Mouse (Mus musculus) kidney, embryonic 14.5 days (tissue): ENCODE measurements around the gene Enpp3. TPM values are rescaled to one million over a fixed set of nuclear protein-coding genes. Genes with fewer than 3 reads are reported as not detected.

Experiments used
- ATAC-seq: fragments of 200-750 bp; cut with Nextera tagmentation; 2 replicates; pipeline ENCODE4 v1.8.0; 2017; ENCODE audit warnings: moderate number of reproducible peaks, mild to moderate bottlenecking, moderate TSS enrichment, moderate library complexity; ENCODE audit not compliant: low FRiP score, low TSS enrichment
- H3K27ac ChIP-seq: fragments of 300-500 bp; sonication (generic); 2 replicates; pipeline ENCODE4 v1.5.1; 2014; ENCODE audit warnings: low read depth, mild to moderate bottlenecking, low read length, moderate library complexity, mixed read lengths
- H3K27me3 ChIP-seq: fragments of 300-500 bp; sonication (generic); 2 replicates; pipeline ENCODE4 v1.6.1; 2014; ENCODE audit warnings: mild to moderate bottlenecking, low read length; ENCODE audit not compliant: control insufficient read depth, insufficient read depth
- H3K36me3 ChIP-seq: fragments of 300-500 bp; sonication (generic); 2 replicates; pipeline ENCODE4 v1.6.1; 2014; ENCODE audit warnings: low read length, mixed read lengths; ENCODE audit not compliant: control insufficient read depth, insufficient read depth
- H3K4me1 ChIP-seq: fragments of 300-500 bp; sonication (generic); 2 replicates; pipeline ENCODE4 v1.6.1; 2014; ENCODE audit warnings: low read length, mixed read lengths; ENCODE audit not compliant: control insufficient read depth, insufficient read depth
- H3K4me2 ChIP-seq: fragments of 300-500 bp; sonication (generic); replicated peaks from 2 replicates; pipeline ENCODE4 v1.6.1; 2014; ENCODE audit warnings: low read depth, mild to moderate bottlenecking, low read length
- H3K4me3 ChIP-seq: fragments of 300-500 bp; sonication (generic); 2 replicates; pipeline ENCODE4 v1.5.1; 2014; ENCODE audit warnings: mild to moderate bottlenecking, low read length
- H3K9ac ChIP-seq: fragments of 300-500 bp; sonication (generic); 2 replicates; pipeline ENCODE4 v1.6.1; 2014; ENCODE audit warnings: low read depth, mild to moderate bottlenecking, low read length, moderate library complexity
- H3K9me3 ChIP-seq: fragments of 300-500 bp; sonication (generic); 2 replicates; pipeline ENCODE4 v1.6.1; 2016; ENCODE audit warnings: low read length; ENCODE audit not compliant: control insufficient read depth
- WGBS: fragments of 180-500 bp; shearing (Covaris S2); extraction: QIAGEN DNeasy Blood & Tissue Kit; methylation state at CpG from one replicate; pipeline ENCODE4 v1.1.7; 2014; 5-methylcytosine and 5-hydroxymethylcytosine counted together
- polyA plus RNA-seq: library from polyadenylated mRNA; unstranded; fragments of >200 nt; fragmentation: Nextera tagmentation; extraction: Ambion mirVana; gene quantifications from 2 replicates; pipeline ENCODE4 v1.2.1, GENCODE M21; 2014

The Enpp3 gene
- polyA plus RNA-seq, 1 experiment from 2014 or later: 4.4 TPM

DNA sequence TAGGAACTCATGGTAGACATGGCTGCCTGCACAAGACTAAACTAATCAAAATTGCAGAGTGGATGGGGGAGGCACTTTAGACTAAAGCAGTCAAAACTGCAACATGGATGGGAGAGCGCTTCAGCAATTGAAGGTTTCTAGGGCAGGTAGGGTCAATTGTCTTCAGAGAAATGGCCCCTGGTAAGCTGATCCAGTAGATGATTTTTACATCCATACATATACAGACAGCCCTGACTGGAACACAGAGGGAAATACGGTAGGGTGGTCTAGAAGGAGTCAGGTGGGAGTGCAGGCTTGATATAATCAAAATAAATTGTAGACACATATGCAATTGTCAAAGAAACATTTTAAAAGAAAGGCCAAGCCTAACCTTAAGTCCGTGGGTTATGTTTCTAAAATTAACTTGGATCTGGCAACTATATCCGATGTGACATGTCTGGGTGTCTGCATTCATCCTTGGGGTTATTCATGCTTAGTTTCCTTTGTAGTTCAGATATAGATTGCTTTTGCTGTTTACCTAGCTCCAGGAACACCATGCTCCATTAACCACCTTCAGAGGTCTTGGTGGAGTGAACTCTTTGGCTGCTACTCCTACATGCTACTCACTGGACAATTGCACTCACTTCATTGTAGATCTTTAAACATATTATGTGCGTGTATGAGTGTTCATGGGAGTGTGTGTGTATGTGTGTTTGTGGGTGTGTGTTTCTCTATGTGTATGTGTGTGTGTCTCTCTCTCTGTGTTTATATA is 107.4 kb downstream of the Enpp3 start:
- H3K9me3 ChIP-seq: peaks cover 3% of the 10 kb centered on the region; the same call in 1 of the 2 replicates
- H3K4me2 ChIP-seq: no peak overlapping the region
- H3K4me3 ChIP-seq: no peak overlapping the region
- no peak overlapping the region for H3K9ac ChIP-seq
- WGBS: 44% methylated on average over 5 of the region's 5 CpGs
- H3K27me3 ChIP-seq: no peaks in the 10 kb centered on the region
- peaks cover 9% of the 10 kb centered on the region; the same call in 1 of the 2 replicates for H3K4me1 ChIP-seq
- ATAC-seq: peak; percentile 83; the same call in 1 of the 2 replicates
- H3K36me3 ChIP-seq: no peaks in the 10 kb centered on the region
- H3K27ac ChIP-seq: peak overlapping the region; percentile 25; the same call in 1 of the 2 replicates

- H3K27ac ChIP-seq: no peak overlapping the region
- H3K36me3 ChIP-seq: no peaks in the 10 kb centered on the region
- H3K27me3 ChIP-seq: no peaks in the 10 kb centered on the region
- H3K4me1 ChIP-seq: peaks cover 9% of the 10 kb centered on the region; the same call in 1 of the 2 replicates
- H3K4me3 ChIP-seq: no peak overlapping the region
- 94% methylated on average over 4 of the region's 4 CpGs for WGBS
- H3K9ac ChIP-seq: no peak overlapping the region
- H3K9me3 ChIP-seq: no peaks in the 10 kb centered on the region
- no peak overlapping the region for H3K4me2 ChIP-seq
- no peak for ATAC-seq
Observed at GRCm38 (mm10) chr10:24727478-24727877, 115.1 kb downstream of the Enpp3 start.

- Histone ChIP-seq H3K27ac (no peak overlapping the region), H3K4me2 (no peak overlapping the region), H3K36me3 (no peaks in the 10 kb centered on the region), H3K9me3 (no peaks in the 10 kb centered on the region), H3K4me3 (no peak overlapping the region), H3K9ac (no peak overlapping the region), H3K4me1 (no peaks in the 10 kb centered on the region), H3K27me3 (no peaks in the 10 kb centered on the region)
- WGBS: 86% methylated on average over 2 of the region's 2 CpGs
- no peak for ATAC-seq
Observed at GRCm38 (mm10) chr10:24725197-24725596, 117.4 kb downstream of the Enpp3 start.

Other genes with a start within 250 kb of the Enpp3 start
- gene Ccn2, start 247.4 kb downstream of the Enpp3 start, polyA plus RNA-seq: 4.7 and 5.2 TPM in 2 replicates
- gene Enpp1, start 130.7 kb downstream of the Enpp3 start, polyA plus RNA-seq: 0.90 and 2.5 TPM in 2 replicates
- gene Med23, start 27.2 kb upstream of the Enpp3 start, polyA plus RNA-seq: 20.0 and 28.7 TPM in 2 replicates
- gene Arg1, start 84.7 kb upstream of the Enpp3 start, polyA plus RNA-seq: 3.6 and 4.4 TPM in 2 replicates